Mouse (Mus musculus): ENCODE data around the gene Siah1a. TPM values are rescaled to one million over a fixed set of nuclear protein-coding genes. Genes with fewer than 3 reads are reported as not detected.

Siah1a gene
- polyA plus RNA-seq, 1 experiment from 2014 or later: 55.1 TPM

Other genes starting within 250 kb of the Siah1a start
- gene Abcc12, start 165.2 kb downstream of the Siah1a start, polyA plus RNA-seq (2016; fragmentation: Nextera tagmentation; extraction: Ambion mirVana): 0.09 TPM in 1 of 2 replicates, not detected in the other
- gene Lonp2, start 121.9 kb downstream of the Siah1a start, polyA plus RNA-seq (2016; fragmentation: Nextera tagmentation; extraction: Ambion mirVana): 52.0 and 65.5 TPM in 2 replicates
- gene Gm10638, start 235 bp downstream of the Siah1a start, polyA plus RNA-seq (2016; fragmentation: Nextera tagmentation; extraction: Ambion mirVana): 4.7 and 5.6 TPM in 2 replicates
- gene N4bp1, start 139.3 kb upstream of the Siah1a start, polyA plus RNA-seq (2016; fragmentation: Nextera tagmentation; extraction: Ambion mirVana): 9.2 and 9.7 TPM in 2 replicates